Mouse (Mus musculus) lung, embryonic 14.5 days (tissue): ENCODE measurements around the gene Pkd1l3. TPM values are rescaled to one million over a fixed set of nuclear protein-coding genes. Genes with fewer than 3 reads are reported as not detected.

Source experiments
- ATAC-seq: fragments of 200-750 bp; cut with Nextera tagmentation; 2 replicates; pipeline ENCODE4 v1.8.0; 2017; ENCODE audit warnings: mild to moderate bottlenecking, moderate TSS enrichment, moderate library complexity; ENCODE audit not compliant: insufficient read depth
- DNase-seq: peaks from one replicate; pipeline ENCODE4 v3.0.0-alpha.2; 2015
- H3K27ac ChIP-seq: fragments of 300-500 bp; sonication (generic); 2 replicates; pipeline ENCODE4 v1.5.1; 2014; ENCODE audit warnings: low read depth, mild to moderate bottlenecking, moderate library complexity
- H3K27me3 ChIP-seq: fragments of 300-500 bp; sonication (generic); 2 replicates; pipeline ENCODE4 v1.6.1; 2014; ENCODE audit warnings: low read length, control low read depth; ENCODE audit not compliant: insufficient read depth
- H3K36me3 ChIP-seq: fragments of 300-500 bp; sonication (generic); 2 replicates; pipeline ENCODE4 v1.6.1; 2014; ENCODE audit warnings: control low read depth; ENCODE audit not compliant: insufficient read depth
- H3K4me1 ChIP-seq: fragments of 300-500 bp; sonication (generic); 2 replicates; pipeline ENCODE4 v1.6.1; 2014; ENCODE audit warnings: antibody characterized with exemption, control low read depth; ENCODE audit not compliant: insufficient read depth
- H3K4me2 ChIP-seq: fragments of 300-500 bp; sonication (generic); 2 replicates; pipeline ENCODE4 v1.6.1; 2014; ENCODE audit warnings: mild to moderate bottlenecking
- H3K4me3 ChIP-seq: fragments of 300-500 bp; sonication (generic); 2 replicates; pipeline ENCODE4 v1.5.1; 2014; ENCODE audit warnings: low read depth, low read length
- H3K9ac ChIP-seq: fragments of 300-500 bp; sonication (generic); 2 replicates; pipeline ENCODE4 v1.6.1; 2014
- H3K9me3 ChIP-seq: fragments of 300-500 bp; sonication (generic); 2 replicates; pipeline ENCODE4 v1.6.1; 2016; ENCODE audit warnings: low read depth, low read length, control low read depth
- CTCF ChIP-seq: IDR thresholded peaks from 2 replicates; pipeline ENCODE4 v1.5.1; 2016; ENCODE audit warnings: antibody characterized with exemption, low read depth
- WGBS: fragments of 180-500 bp; shearing (Covaris S2); extraction: QIAGEN DNeasy Blood & Tissue Kit; methylation state at CpG from one replicate; pipeline ENCODE4 v1.1.7; 2014; 5-methylcytosine and 5-hydroxymethylcytosine counted together
- polyA plus RNA-seq: library from polyadenylated mRNA; unstranded; fragments of >200 nt; fragmentation: Nextera tagmentation; extraction: Ambion mirVana; gene quantifications from 2 replicates; pipeline ENCODE4 v1.2.1, GENCODE M21; 2014

The Pkd1l3 gene
- polyA plus RNA-seq, 1 experiment from 2014 or later, result 0.09 TPM

GRCm38 (mm10) chr8:109675896-109676643, 61.8 kb downstream of the Pkd1l3 start:
- no peak overlapping the region for H3K4me2 ChIP-seq
- H3K36me3 ChIP-seq, result peaks cover 95% of the 10 kb centered on the region
- WGBS, result 88% methylated on average over 9 of the region's 9 CpGs
- DNase-seq (no peak), ATAC-seq (no peak)
- no peaks in the 10 kb centered on the region for H3K27me3 ChIP-seq
- no peak overlapping the region for H3K27ac ChIP-seq
- no peak overlapping the region for H3K4me3 ChIP-seq
- no peaks in the 10 kb centered on the region for H3K9me3 ChIP-seq
- no peaks in the 10 kb centered on the region for H3K4me1 ChIP-seq
- H3K9ac ChIP-seq, result no peak overlapping the region
- no peak for TF ChIP-seq CTCF

- 69% methylated on average over 3 of the region's 3 CpGs for WGBS
- peaks cover 66% of the 10 kb centered on the region for H3K36me3 ChIP-seq
- H3K9me3 ChIP-seq, result no peaks in the 10 kb centered on the region
- no peak for TF ChIP-seq CTCF
- no peak overlapping the region for H3K4me2 ChIP-seq
- no peak for DNase-seq
- ATAC-seq, result no peak
- no peak overlapping the region for H3K4me3 ChIP-seq
- no peak overlapping the region for H3K9ac ChIP-seq
- H3K4me1 ChIP-seq, result no peaks in the 10 kb centered on the region
- no peaks in the 10 kb centered on the region for H3K27me3 ChIP-seq
- no peak overlapping the region for H3K27ac ChIP-seq
These were observed 67.2 kb downstream of the Pkd1l3 start for GRCm38 (mm10) chr8:109681535-109681934.

GRCm38 (mm10) chr8:109682120-109682519, 67.8 kb downstream of the Pkd1l3 start:
- TF ChIP-seq CTCF, result no peak
- Histone ChIP-seq H3K9me3 (no peaks in the 10 kb centered on the region), H3K9ac (no peak overlapping the region), H3K27ac (no peak overlapping the region), H3K4me3 (no peak overlapping the region), H3K4me2 (no peak overlapping the region), H3K4me1 (no peaks in the 10 kb centered on the region), H3K27me3 (no peaks in the 10 kb centered on the region), H3K36me3 (peaks cover 61% of the 10 kb centered on the region)
- DNase-seq (no peak), ATAC-seq (no peak)
- 90% methylated on average over 5 of the region's 5 CpGs for WGBS

- no peak overlapping the region for H3K9ac ChIP-seq
- no peaks in the 10 kb centered on the region for H3K27me3 ChIP-seq
- 90% methylated on average over 5 of the region's 5 CpGs for WGBS
- peaks cover 13% of the 10 kb centered on the region for H3K36me3 ChIP-seq
- H3K9me3 ChIP-seq, result no peaks in the 10 kb centered on the region
- H3K4me1 ChIP-seq, result 0 out of 2 replicates have a peak, but pooled peaks cover 4% of the 10 kb centered on the region
- ATAC-seq, result no peak
- no peak for TF ChIP-seq CTCF
- no peak overlapping the region for H3K4me3 ChIP-seq
- no peak for DNase-seq
- no peak overlapping the region for H3K27ac ChIP-seq
- H3K4me2 ChIP-seq, result no peak overlapping the region
These were observed 72.9 kb downstream of the Pkd1l3 start for GRCm38 (mm10) chr8:109687248-109687647.

GRCm38 (mm10) chr8:109691769-109692168, 77.5 kb downstream of the Pkd1l3 start:
- TF ChIP-seq CTCF, result peak; percentile 46
- DNase-seq, result peak; percentile 37
- no peak overlapping the region for H3K27ac ChIP-seq
- H3K4me1 ChIP-seq, result 0 out of 2 replicates have a peak, but pooled peaks cover 4% of the 10 kb centered on the region
- WGBS, result 41% methylated on average over 5 of the region's 5 CpGs
- no peaks in the 10 kb centered on the region for H3K36me3 ChIP-seq
- ATAC-seq, result no peak
- peak overlapping the region; percentile 60 for H3K4me2 ChIP-seq
- no peaks in the 10 kb centered on the region for H3K27me3 ChIP-seq
- H3K9me3 ChIP-seq, result no peaks in the 10 kb centered on the region
- H3K9ac ChIP-seq, result peak overlapping the region; percentile 96
- H3K4me3 ChIP-seq, result peak overlapping the region; percentile 100

GRCm38 (mm10) chr8:109692443-109693145, 78.3 kb downstream of the Pkd1l3 start:
- peak; percentile 41 for DNase-seq
- under 1% methylated on average over 38 of the region's 38 CpGs for WGBS
- Histone ChIP-seq H3K9ac (peak overlapping the region; percentile 96), H3K27me3 (no peaks in the 10 kb centered on the region), H3K36me3 (no peaks in the 10 kb centered on the region), H3K4me2 (peak overlapping the region; percentile 60), H3K27ac (peak overlapping the region; percentile 71), H3K9me3 (no peaks in the 10 kb centered on the region), H3K4me1 (0 out of 2 replicates have a peak, but pooled peaks cover 4% of the 10 kb centered on the region), H3K4me3 (peak overlapping the region; percentile 100)
- no peak for TF ChIP-seq CTCF
- peak; percentile 76 for ATAC-seq
